Mouse (Mus musculus): Measurements from ENCODE around the gene Abcb9.

- TF ChIP-seq POLR2A (IDR thresholded peaks at IDR 0.05; ENCODE audit: insufficient read length, low read depth) (no peak), USF1 (IDR thresholded peaks at IDR 0.05; ENCODE audit: low read depth) (no peak), POLR2AphosphoS2 (IDR thresholded peaks at IDR 0.05; ENCODE audit: insufficient read length, low read depth) (no peak), E2F4 (IDR thresholded peaks at IDR 0.05; ENCODE audit: insufficient read depth) (no peak), MAX (IDR thresholded peaks at IDR 0.05; ENCODE audit: low read depth) (no peak), TCF12 (IDR thresholded peaks at IDR 0.05; ENCODE audit: insufficient read depth, poor library complexity, severe bottlenecking) (no peak), CEBPB (IDR thresholded peaks at IDR 0.05; ENCODE audit: insufficient read depth, poor library complexity, severe bottlenecking) (no peak)
Measured at GRCm38 (mm10) chr5:124039602-124040001, 56.0 kb downstream of the Abcb9 start.
